Mouse (Mus musculus): ENCODE data around the gene Ctnna3.

Ctnna3 gene

DNA sequence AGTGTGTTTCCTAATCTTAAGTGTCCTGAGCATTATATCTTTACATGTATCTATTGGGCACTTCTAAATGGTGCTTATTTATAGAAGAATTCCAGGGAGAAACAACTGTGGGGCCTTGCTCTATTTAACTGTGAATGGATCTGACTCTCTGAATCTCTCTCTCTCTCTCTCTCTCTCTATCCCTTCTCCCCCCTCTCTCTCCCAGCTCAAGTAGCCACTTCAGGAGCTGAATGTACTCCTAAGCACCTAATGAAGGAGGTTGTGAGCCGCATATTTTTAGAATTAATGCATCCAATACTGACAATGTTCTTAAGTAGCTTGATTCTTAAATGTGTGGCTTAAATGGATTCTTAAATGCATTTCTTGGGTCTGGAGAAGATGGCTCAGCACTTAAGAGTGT lies 521.6 kb downstream of the Ctnna3 start:
- DNase-seq (ENCODE audit: low read depth, low spot score) = no peak
- Histone ChIP-seq H3K36me3 (ENCODE audit: control insufficient read depth, insufficient read depth, low read length, poor library complexity, severe bottlenecking) (no peaks in the 10 kb centered on the region), H3K27me3 (ENCODE audit: control insufficient read depth, insufficient read depth, low read length, poor library complexity, severe bottlenecking) (no peaks in the 10 kb centered on the region)

DNA sequence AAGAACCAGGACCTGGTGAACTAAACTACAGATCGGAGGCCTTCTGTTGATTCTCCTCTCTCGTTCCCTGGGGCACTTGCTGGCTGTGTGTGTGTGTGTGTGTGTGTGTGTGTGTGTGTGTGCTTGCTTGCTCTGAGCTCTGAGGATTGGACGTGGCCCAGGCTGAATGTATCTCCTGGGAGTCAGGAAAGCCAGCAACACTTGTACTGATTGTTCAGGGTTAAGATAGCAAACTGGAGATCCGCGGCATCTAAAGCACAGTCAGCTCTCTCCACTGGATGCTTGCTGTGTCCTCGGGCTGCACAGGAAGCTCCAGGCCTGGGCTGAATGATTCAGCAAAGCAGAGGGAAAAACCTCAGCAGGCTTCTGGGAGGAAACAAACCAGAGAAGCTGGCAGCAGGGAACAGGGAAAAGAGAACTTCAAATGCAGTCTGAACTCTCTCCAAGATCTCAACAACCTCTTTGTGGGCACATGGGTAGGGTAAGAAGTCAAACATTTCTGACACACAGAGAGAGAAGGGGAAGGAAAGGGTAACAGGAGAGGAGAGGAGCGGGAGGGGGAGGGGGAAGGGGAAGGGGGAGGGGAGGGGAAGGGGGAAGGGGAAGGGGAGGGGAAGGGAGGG lies 524.5 kb downstream of the Ctnna3 start:
- H3K36me3 ChIP-seq (ENCODE audit: control insufficient read depth, insufficient read depth, low read length, poor library complexity, severe bottlenecking) = no peaks in the 10 kb centered on the region
- no peaks in the 10 kb centered on the region for H3K27me3 ChIP-seq (ENCODE audit: control insufficient read depth, insufficient read depth, low read length, poor library complexity, severe bottlenecking)
- no peak for DNase-seq (ENCODE audit: low read depth, low spot score)

- DNase-seq (ENCODE audit: low read depth, low spot score) = no peak
- no peaks in the 10 kb centered on the region for H3K36me3 ChIP-seq (ENCODE audit: control insufficient read depth, insufficient read depth, low read length, poor library complexity, severe bottlenecking)
- H3K27me3 ChIP-seq (ENCODE audit: control insufficient read depth, insufficient read depth, low read length, poor library complexity, severe bottlenecking) = no peaks in the 10 kb centered on the region
Measured at GRCm38 (mm10) chr10:63972300-63972699, 542.4 kb downstream of the Ctnna3 start.

DNA sequence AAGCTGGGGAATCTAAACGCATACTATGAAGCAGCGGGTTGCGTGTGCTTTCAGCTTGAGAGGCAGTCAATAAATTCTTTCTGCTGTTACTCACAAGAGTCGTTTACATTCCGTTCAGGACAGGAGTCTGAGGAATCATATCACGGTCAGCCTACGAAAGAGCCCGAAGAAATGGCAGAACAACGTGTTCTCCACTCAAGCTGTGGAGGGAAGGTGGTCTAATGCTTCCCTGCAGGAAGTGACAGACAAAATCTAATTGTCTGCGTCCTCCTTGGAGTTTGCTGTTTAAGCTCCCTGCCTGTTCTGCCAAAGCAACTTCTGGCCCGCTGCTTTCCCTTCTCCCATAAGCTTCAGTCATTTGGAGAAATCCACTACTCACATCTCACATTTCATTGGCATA lies 548.2 kb downstream of the Ctnna3 start:
- H3K36me3 ChIP-seq (ENCODE audit: control insufficient read depth, insufficient read depth, low read length, poor library complexity, severe bottlenecking) = no peaks in the 10 kb centered on the region
- H3K27me3 ChIP-seq (ENCODE audit: control insufficient read depth, insufficient read depth, low read length, poor library complexity, severe bottlenecking) = no peaks in the 10 kb centered on the region
- DNase-seq (ENCODE audit: low read depth, low spot score) = no peak

- no peak for DNase-seq (ENCODE audit: low read depth, low spot score)
- no peaks in the 10 kb centered on the region for H3K27me3 ChIP-seq (ENCODE audit: control insufficient read depth, insufficient read depth, low read length, poor library complexity, severe bottlenecking)
- H3K36me3 ChIP-seq (ENCODE audit: control insufficient read depth, insufficient read depth, low read length, poor library complexity, severe bottlenecking) = no peaks in the 10 kb centered on the region
Measured at GRCm38 (mm10) chr10:63978535-63978934, 548.6 kb downstream of the Ctnna3 start.

DNA sequence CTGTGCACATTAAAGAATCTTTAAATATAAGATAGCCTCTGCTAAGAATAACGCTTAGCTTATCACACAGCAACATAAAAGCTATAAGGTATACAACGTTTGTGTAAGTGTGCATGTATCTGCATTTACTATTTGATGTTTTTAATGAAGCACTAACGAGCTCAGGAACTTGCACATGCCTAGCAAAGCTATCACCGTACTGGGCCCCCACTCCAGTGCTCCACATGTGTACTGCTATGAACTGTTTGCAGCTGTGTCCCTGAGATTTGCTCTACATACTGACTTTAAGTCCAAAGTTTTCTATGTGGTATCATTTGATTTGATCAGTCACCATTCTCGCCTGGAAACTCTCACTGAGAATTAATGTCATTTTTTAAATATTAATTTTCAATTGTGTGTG lies 549.1 kb downstream of the Ctnna3 start:
- no peaks in the 10 kb centered on the region for H3K36me3 ChIP-seq (ENCODE audit: control insufficient read depth, insufficient read depth, low read length, poor library complexity, severe bottlenecking)
- no peak for DNase-seq (ENCODE audit: low read depth, low spot score)
- no peaks in the 10 kb centered on the region for H3K27me3 ChIP-seq (ENCODE audit: control insufficient read depth, insufficient read depth, low read length, poor library complexity, severe bottlenecking)

- Histone ChIP-seq H3K36me3 (ENCODE audit: control insufficient read depth, insufficient read depth, low read length, poor library complexity, severe bottlenecking) (no peaks in the 10 kb centered on the region), H3K27me3 (ENCODE audit: control insufficient read depth, insufficient read depth, low read length, poor library complexity, severe bottlenecking) (no peaks in the 10 kb centered on the region)
- no peak for DNase-seq (ENCODE audit: low read depth, low spot score)
Measured at GRCm38 (mm10) chr10:63979410-63979809, 549.5 kb downstream of the Ctnna3 start.

DNA sequence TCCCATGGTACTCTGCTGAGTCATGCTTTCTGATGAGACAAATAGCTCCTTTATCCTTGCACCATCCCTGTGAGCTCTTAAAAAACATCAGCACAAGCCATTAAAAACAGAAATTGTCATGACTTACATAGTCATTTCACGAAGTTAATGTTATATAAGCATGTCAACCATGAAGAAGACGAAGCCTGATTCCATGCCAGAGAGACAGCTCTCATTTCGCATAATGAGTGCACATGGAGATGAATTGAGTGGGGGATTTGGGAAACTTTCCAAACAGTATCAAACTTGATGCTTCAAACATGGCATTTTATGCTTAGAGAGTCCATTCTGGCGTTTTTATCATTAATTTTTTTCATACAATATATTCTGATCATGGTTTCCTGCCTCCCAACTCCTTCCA lies 555.7 kb downstream of the Ctnna3 start:
- DNase-seq (ENCODE audit: low read depth, low spot score) = no peak
- H3K27me3 ChIP-seq (ENCODE audit: control insufficient read depth, insufficient read depth, low read length, poor library complexity, severe bottlenecking) = no peaks in the 10 kb centered on the region
- H3K36me3 ChIP-seq (ENCODE audit: control insufficient read depth, insufficient read depth, low read length, poor library complexity, severe bottlenecking) = no peaks in the 10 kb centered on the region

DNA sequence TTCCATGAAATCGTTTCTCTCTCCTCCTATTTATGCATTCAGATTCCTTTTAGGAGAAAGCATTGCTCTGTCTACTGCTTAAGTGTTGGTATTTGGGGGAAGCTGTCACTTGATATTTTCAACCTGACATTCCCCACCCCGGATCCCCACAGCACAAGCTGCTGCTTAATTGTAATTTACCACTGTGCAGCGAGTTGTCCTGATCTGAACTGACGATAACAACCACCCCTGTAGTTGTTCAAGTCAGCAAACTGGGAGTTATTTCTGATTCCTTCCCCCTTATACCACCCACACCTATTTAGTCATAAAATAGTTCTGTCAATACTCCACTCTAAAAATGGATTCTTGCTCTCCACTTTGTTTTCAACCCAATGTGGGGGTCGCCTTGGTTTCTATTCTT lies 564.4 kb downstream of the Ctnna3 start:
- no peaks in the 10 kb centered on the region for H3K36me3 ChIP-seq (ENCODE audit: control insufficient read depth, insufficient read depth, low read length, poor library complexity, severe bottlenecking)
- H3K27me3 ChIP-seq (ENCODE audit: control insufficient read depth, insufficient read depth, low read length, poor library complexity, severe bottlenecking) = no peaks in the 10 kb centered on the region
- DNase-seq (ENCODE audit: low read depth, low spot score) = no peak

DNA sequence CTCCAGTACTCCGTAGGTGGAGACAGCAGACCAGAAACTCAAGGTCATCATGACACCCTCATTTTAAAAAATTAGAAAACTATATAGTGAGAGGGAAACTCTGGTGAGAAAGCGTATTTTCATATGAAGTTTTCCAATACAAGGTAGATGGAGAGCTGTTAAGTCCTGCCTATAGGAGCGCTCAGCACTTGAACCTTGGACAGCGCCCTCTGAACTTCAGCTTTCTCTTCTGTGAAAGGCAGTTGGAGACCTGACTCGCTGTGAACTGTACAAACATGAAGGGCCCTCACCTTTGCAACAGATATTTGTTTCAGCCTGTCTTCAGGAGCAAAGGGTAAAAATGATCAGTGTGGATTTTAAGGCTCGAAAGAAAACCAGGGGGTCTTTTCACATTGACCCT lies 571.6 kb downstream of the Ctnna3 start:
- Histone ChIP-seq H3K27me3 (ENCODE audit: control insufficient read depth, insufficient read depth, low read length, poor library complexity, severe bottlenecking) (no peaks in the 10 kb centered on the region), H3K36me3 (ENCODE audit: control insufficient read depth, insufficient read depth, low read length, poor library complexity, severe bottlenecking) (no peaks in the 10 kb centered on the region)
- DNase-seq (ENCODE audit: low read depth, low spot score) = no peak

DNA sequence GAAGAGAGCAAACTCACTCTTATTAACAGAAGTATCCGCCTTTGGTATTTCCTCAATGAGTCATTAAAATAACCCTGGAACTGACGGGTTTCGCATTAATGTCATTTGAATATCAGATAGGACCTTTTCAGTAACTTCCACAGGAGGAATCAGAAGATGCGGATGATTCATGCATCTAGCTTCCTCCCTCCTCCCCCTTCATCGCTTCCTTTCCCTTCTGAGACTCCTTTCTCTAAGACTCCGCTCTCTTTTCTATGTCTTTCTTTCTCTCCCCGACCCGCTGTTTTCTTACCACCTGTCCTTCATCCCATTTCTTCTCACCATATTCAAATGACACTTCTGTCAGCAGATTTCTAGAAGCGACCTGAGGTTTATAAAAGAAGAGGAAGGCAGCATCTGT lies 572.1 kb downstream of the Ctnna3 start:
- H3K27me3 ChIP-seq (ENCODE audit: control insufficient read depth, insufficient read depth, low read length, poor library complexity, severe bottlenecking) = no peaks in the 10 kb centered on the region
- DNase-seq (ENCODE audit: low read depth, low spot score) = no peak
- no peaks in the 10 kb centered on the region for H3K36me3 ChIP-seq (ENCODE audit: control insufficient read depth, insufficient read depth, low read length, poor library complexity, severe bottlenecking)

GRCm38 (mm10) chr10:64020347-64020746 lies 590.4 kb downstream of the Ctnna3 start:
- Histone ChIP-seq H3K27me3 (ENCODE audit: control insufficient read depth, insufficient read depth, low read length, poor library complexity, severe bottlenecking) (no peaks in the 10 kb centered on the region), H3K36me3 (ENCODE audit: control insufficient read depth, insufficient read depth, low read length, poor library complexity, severe bottlenecking) (no peaks in the 10 kb centered on the region)
- DNase-seq (ENCODE audit: low read depth, low spot score) = no peak

DNA sequence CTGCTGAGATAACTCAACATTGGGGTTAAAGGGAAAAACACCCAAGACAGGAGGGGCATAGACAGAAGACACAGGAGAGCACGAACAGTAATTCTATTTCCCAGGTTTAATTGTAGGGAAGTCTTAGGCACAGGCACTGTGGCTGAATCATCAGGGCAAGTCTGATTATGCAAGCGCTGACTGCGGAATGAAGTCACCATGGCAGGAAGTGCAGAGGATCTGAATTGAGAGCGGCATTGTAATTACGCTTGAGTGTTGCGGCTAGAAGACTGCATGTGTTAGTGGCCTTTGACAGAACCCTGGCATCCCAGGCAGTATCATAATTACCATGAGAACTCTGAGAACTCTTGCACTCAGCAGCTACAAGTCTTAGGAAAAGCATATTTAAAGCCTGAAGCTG lies 593.4 kb downstream of the Ctnna3 start:
- no peaks in the 10 kb centered on the region for H3K36me3 ChIP-seq (ENCODE audit: control insufficient read depth, insufficient read depth, low read length, poor library complexity, severe bottlenecking)
- no peak for DNase-seq (ENCODE audit: low read depth, low spot score)

DNA sequence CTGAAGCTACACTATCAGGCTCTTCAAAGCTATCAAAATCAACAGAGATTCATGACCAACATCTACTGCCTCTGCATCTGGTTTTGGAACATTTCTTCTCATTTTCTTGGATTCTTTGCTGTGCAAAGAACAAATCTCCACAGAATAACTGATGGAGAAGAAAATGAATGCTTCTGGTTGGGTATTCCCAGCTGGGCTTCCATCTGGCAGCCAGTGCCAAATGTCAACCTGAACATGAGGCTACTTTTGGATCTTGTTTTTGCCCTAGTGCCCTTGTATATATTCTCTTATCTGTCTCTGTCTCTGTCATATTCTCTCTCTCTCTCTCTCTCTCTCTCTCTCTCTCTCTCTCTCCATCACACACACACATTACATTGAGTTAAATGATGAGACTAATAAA lies 601.0 kb downstream of the Ctnna3 start:
- no peaks in the 10 kb centered on the region for H3K27me3 ChIP-seq (ENCODE audit: control insufficient read depth, insufficient read depth, low read length, poor library complexity, severe bottlenecking)
- DNase-seq (ENCODE audit: low read depth, low spot score) = no peak
- no peaks in the 10 kb centered on the region for H3K36me3 ChIP-seq (ENCODE audit: control insufficient read depth, insufficient read depth, low read length, poor library complexity, severe bottlenecking)

More for the DNA sequence above, 593.4 kb downstream of the Ctnna3 start:
- H3K27me3 ChIP-seq (ENCODE audit: control insufficient read depth, insufficient read depth, low read length, poor library complexity, severe bottlenecking) = no peaks in the 10 kb centered on the region

- no peaks in the 10 kb centered on the region for H3K27me3 ChIP-seq (ENCODE audit: control insufficient read depth, insufficient read depth, low read length, poor library complexity, severe bottlenecking)
- H3K36me3 ChIP-seq (ENCODE audit: control insufficient read depth, insufficient read depth, low read length, poor library complexity, severe bottlenecking) = no peaks in the 10 kb centered on the region
- DNase-seq (ENCODE audit: low read depth, low spot score) = no peak
Measured at GRCm38 (mm10) chr10:64039760-64040535, 610.0 kb downstream of the Ctnna3 start.

- no peak for DNase-seq (ENCODE audit: low read depth, low spot score)
- H3K27me3 ChIP-seq (ENCODE audit: control insufficient read depth, insufficient read depth, low read length, poor library complexity, severe bottlenecking) = no peaks in the 10 kb centered on the region
- H3K36me3 ChIP-seq (ENCODE audit: control insufficient read depth, insufficient read depth, low read length, poor library complexity, severe bottlenecking) = no peaks in the 10 kb centered on the region
Measured at GRCm38 (mm10) chr10:64041218-64041617, 611.3 kb downstream of the Ctnna3 start.
